Mouse (Mus musculus) G1E (cell line): ENCODE measurements at regions not wholly inside any gene's neighbourhood (a gene's known extent, or its start where the extent isn't known, plus 50 kb on each side); places are given as distances from the start of the nearest gene placed in this dataset.

Source experiments
- ATAC-seq: 2 replicates; pipeline ENCODE4 v1.8.0; 2016; ENCODE audit warnings: mild to moderate bottlenecking; ENCODE audit not compliant: insufficient number of reproducible peaks, poor library complexity, low FRiP score, severe bottlenecking; ENCODE audit errors: extremely low read depth
- DNase-seq: peaks from one replicate; pipeline ENCODE4 v3.0.0; 2012; ENCODE audit warnings: low spot score
- H3K27me3 ChIP-seq: 2 replicates; pipeline ENCODE4 v1.6.1; 2012; ENCODE audit warnings: mild to moderate bottlenecking, low read length, inconsistent platforms; ENCODE audit not compliant: insufficient read depth
- H3K36me3 ChIP-seq: replicated peaks from 2 replicates; pipeline ENCODE3; 2012; ENCODE audit warnings: mild to moderate bottlenecking, inconsistent platforms
- H3K4me1 ChIP-seq: 2 replicates; pipeline ENCODE4 v1.6.1; 2012; ENCODE audit warnings: low read depth, low read length, inconsistent platforms, mixed read lengths; ENCODE audit not compliant: insufficient read depth
- H3K4me3 ChIP-seq: 2 replicates; pipeline ENCODE4 v1.5.1; 2012; ENCODE audit warnings: low read depth, mild to moderate bottlenecking, inconsistent platforms, low read length, moderate library complexity, mixed read lengths
- H3K9me3 ChIP-seq: replicated peaks from 2 replicates; pipeline ENCODE4 v1.6.1; 2012; ENCODE audit warnings: inconsistent platforms
- CTCF ChIP-seq: IDR thresholded peaks from 2 replicates; pipeline ENCODE4 v1.5.1; 2012; ENCODE audit warnings: low read depth, low read length, inconsistent platforms, mixed read lengths
- GATA1 ChIP-seq: IDR thresholded peaks from 2 replicates; pipeline ENCODE4 v1.6.1; 2012; ENCODE audit warnings: borderline replicate concordance, low read length, inconsistent platforms, mixed read lengths
- GATA2 ChIP-seq: IDR thresholded peaks from 2 replicates; pipeline ENCODE4 v1.6.1; 2012; ENCODE audit warnings: low read depth, low read length, inconsistent platforms, borderline replicate concordance
- POLR2AphosphoS5 ChIP-seq: IDR thresholded peaks from 2 replicates; pipeline ENCODE4 v1.6.1; 2012; ENCODE audit warnings: low read depth, low read length, inconsistent platforms; ENCODE audit not compliant: insufficient replicate concordance
- TAL1 ChIP-seq: conservative IDR thresholded peaks from 2 replicates; pipeline ENCODE4 v1.6.1; 2012; ENCODE audit warnings: low read depth, low read length, inconsistent platforms, mixed read lengths

GRCm38 (mm10) chr1:32959316-32959715 is 412.2 kb upstream of the Gm5415 start:
- Histone ChIP-seq H3K27me3 (no peaks in the 10 kb centered on the region), H3K4me3 (no peak overlapping the region), H3K36me3 (no peaks in the 10 kb centered on the region), H3K4me1 (no peaks in the 10 kb centered on the region), H3K9me3 (no peaks in the 10 kb centered on the region)
- TF ChIP-seq GATA2: no peak
- no peak for TF ChIP-seq POLR2AphosphoS5
- TF ChIP-seq GATA1: no peak
- TF ChIP-seq TAL1: no peak
- TF ChIP-seq CTCF: no peak
- no peak for ATAC-seq
- DNase-seq: no peak

GRCm38 (mm10) chr1:32946254-32946653 is 399.2 kb upstream of the Gm5415 start:
- no peaks in the 10 kb centered on the region for H3K4me1 ChIP-seq
- TF ChIP-seq CTCF: no peak
- no peak for TF ChIP-seq GATA1
- TF ChIP-seq POLR2AphosphoS5: no peak
- TF ChIP-seq GATA2: no peak
- TF ChIP-seq TAL1: no peak
- H3K27me3 ChIP-seq: no peaks in the 10 kb centered on the region
- ATAC-seq (no peak), DNase-seq (no peak)
- H3K36me3 ChIP-seq: no peaks in the 10 kb centered on the region
- H3K9me3 ChIP-seq: no peaks in the 10 kb centered on the region
- H3K4me3 ChIP-seq: no peak overlapping the region

- ATAC-seq (no peak), DNase-seq (no peak)
- H3K4me1 ChIP-seq: no peaks in the 10 kb centered on the region
- no peaks in the 10 kb centered on the region for H3K36me3 ChIP-seq
- H3K4me3 ChIP-seq: no peak overlapping the region
- H3K9me3 ChIP-seq: no peaks in the 10 kb centered on the region
- H3K27me3 ChIP-seq: no peaks in the 10 kb centered on the region
- TF ChIP-seq TAL1: no peak
- TF ChIP-seq GATA2: no peak
- no peak for TF ChIP-seq GATA1
- no peak for TF ChIP-seq CTCF
- no peak for TF ChIP-seq POLR2AphosphoS5
Measured at GRCm38 (mm10) chr1:32930381-32930780, 383.3 kb upstream of the Gm5415 start.

- TF ChIP-seq GATA1 (no peak), GATA2 (no peak), POLR2AphosphoS5 (no peak), CTCF (no peak), TAL1 (no peak)
- H3K4me1 ChIP-seq: no peaks in the 10 kb centered on the region
- DNase-seq: no peak
Measured at GRCm38 (mm10) chr1:32902437-32902836, 355.3 kb upstream of the Gm5415 start.

GRCm38 (mm10) chr1:32887728-32888127 is 340.6 kb upstream of the Gm5415 start:
- DNase-seq: no peak
- no peaks in the 10 kb centered on the region for H3K4me1 ChIP-seq
- H3K27me3 ChIP-seq: no peaks in the 10 kb centered on the region
- no peak overlapping the region for H3K4me3 ChIP-seq
- no peak for TF ChIP-seq GATA2
- no peak for TF ChIP-seq POLR2AphosphoS5
- no peak for TF ChIP-seq TAL1
- TF ChIP-seq CTCF: no peak
- TF ChIP-seq GATA1: no peak
- no peaks in the 10 kb centered on the region for H3K9me3 ChIP-seq
- no peak for ATAC-seq
- no peaks in the 10 kb centered on the region for H3K36me3 ChIP-seq

More at GRCm38 (mm10) chr1:32902437-32902836, 355.3 kb upstream of the Gm5415 start:
- ATAC-seq: no peak
- H3K36me3 ChIP-seq: no peaks in the 10 kb centered on the region
- H3K9me3 ChIP-seq: no peaks in the 10 kb centered on the region
- H3K4me3 ChIP-seq: no peak overlapping the region
- no peaks in the 10 kb centered on the region for H3K27me3 ChIP-seq

GRCm38 (mm10) chr1:32872920-32873319 is 325.8 kb upstream of the Gm5415 start:
- ATAC-seq (no peak), DNase-seq (no peak)
- Histone ChIP-seq H3K27me3 (no peaks in the 10 kb centered on the region), H3K36me3 (no peaks in the 10 kb centered on the region), H3K4me3 (no peak overlapping the region), H3K9me3 (no peaks in the 10 kb centered on the region), H3K4me1 (no peaks in the 10 kb centered on the region)
- TF ChIP-seq GATA1 (no peak), TAL1 (no peak), POLR2AphosphoS5 (no peak), CTCF (no peak), GATA2 (no peak)

- TF ChIP-seq CTCF (no peak), POLR2AphosphoS5 (no peak), GATA1 (no peak), TAL1 (no peak), GATA2 (no peak)
- H3K9me3 ChIP-seq: no peaks in the 10 kb centered on the region
- no peaks in the 10 kb centered on the region for H3K4me1 ChIP-seq
- no peaks in the 10 kb centered on the region for H3K27me3 ChIP-seq
- no peak overlapping the region for H3K4me3 ChIP-seq
- no peak for DNase-seq
- no peak for ATAC-seq
- H3K36me3 ChIP-seq: no peaks in the 10 kb centered on the region
Measured at GRCm38 (mm10) chr1:32866111-32866510, 319.0 kb upstream of the Gm5415 start.
